Mouse (Mus musculus): ENCODE results near the gene Pde3a. TPM values are rescaled to one million over a fixed set of nuclear protein-coding genes. Genes with fewer than 3 reads are reported as not detected.
A peak's percentile ranks its signal among the peaks of the same experiment; 100 is the strongest.

The Pde3a gene
- polyA plus RNA-seq, 1 experiment from 2014 or later: 1.3 TPM

DNA sequence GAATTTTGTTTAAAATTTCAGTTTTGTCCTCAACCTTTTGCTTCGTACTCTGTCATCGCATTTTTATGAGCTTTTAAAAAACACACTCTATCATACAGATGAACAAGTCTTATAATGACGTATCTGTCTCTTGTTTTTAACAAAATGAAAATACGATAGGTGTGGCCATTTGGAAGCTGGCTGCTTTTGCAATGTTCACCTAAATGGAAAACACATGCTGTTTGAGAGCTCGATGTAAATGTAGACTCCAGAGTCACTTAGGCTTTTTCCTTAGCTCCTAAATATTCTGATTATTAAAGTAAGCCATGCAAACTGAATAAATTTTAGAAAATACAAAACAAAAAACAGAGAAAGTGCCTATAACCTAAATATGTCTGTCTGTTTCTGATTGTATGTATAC, 101.2 kb downstream of the Pde3a start:
- no peak overlapping the region for H3K4me3 ChIP-seq (ENCODE audit: low read depth, low read length)
- WGBS (ENCODE audit: insufficient replicate concordance): 71% methylated on average over 5 of the region's 5 CpGs
- H3K27ac ChIP-seq (ENCODE audit: low read length): no peak overlapping the region
- no peaks in the 10 kb centered on the region; the same call in 1 of the 2 replicates for H3K4me1 ChIP-seq (ENCODE audit: control insufficient read depth, low read depth, low read length)
- no peaks in the 10 kb centered on the region for H3K9me3 ChIP-seq (replicated peaks; ENCODE audit: control insufficient read depth, low read length)
- H3K9ac ChIP-seq (ENCODE audit: low read depth, low read length): no peak overlapping the region
- no peak overlapping the region for H3K4me2 ChIP-seq (ENCODE audit: low read depth, low read length)
- no peak for ATAC-seq (ENCODE audit: low read depth)
- no peaks in the 10 kb centered on the region for H3K36me3 ChIP-seq (ENCODE audit: control insufficient read depth, insufficient read depth)
- no peaks in the 10 kb centered on the region for H3K27me3 ChIP-seq (ENCODE audit: control insufficient read depth, insufficient read depth, low read depth, low read length)

DNA sequence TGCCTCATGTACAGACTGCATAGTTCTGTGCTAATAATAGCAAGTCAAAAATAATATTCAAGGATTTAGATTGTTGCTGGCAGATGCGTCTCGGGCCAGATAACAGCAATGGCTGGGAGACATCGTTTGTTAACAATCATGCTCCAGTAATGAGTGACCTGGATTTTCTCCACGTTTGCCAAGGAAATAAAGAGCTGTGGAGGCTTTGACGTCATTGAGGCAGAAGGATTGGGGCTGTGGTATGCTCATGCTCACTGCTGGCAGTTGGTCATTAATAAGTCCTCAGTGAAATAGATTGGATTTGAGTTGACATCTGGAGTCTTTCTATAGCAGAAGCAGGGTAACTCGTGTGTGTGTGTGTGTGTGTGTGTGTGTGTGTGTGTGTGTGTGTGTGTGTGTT, 103.2 kb downstream of the Pde3a start:
- WGBS (ENCODE audit: insufficient replicate concordance): 53% methylated on average over 6 of the region's 6 CpGs
- H3K9me3 ChIP-seq (replicated peaks; ENCODE audit: control insufficient read depth, low read length): no peaks in the 10 kb centered on the region
- no peaks in the 10 kb centered on the region for H3K27me3 ChIP-seq (ENCODE audit: control insufficient read depth, insufficient read depth, low read depth, low read length)
- H3K27ac ChIP-seq (ENCODE audit: low read length): no peak overlapping the region
- no peak overlapping the region for H3K4me2 ChIP-seq (ENCODE audit: low read depth, low read length)
- no peak for ATAC-seq (ENCODE audit: low read depth)
- H3K36me3 ChIP-seq (ENCODE audit: control insufficient read depth, insufficient read depth): no peaks in the 10 kb centered on the region
- H3K9ac ChIP-seq (ENCODE audit: low read depth, low read length): no peak overlapping the region
- H3K4me1 ChIP-seq (ENCODE audit: control insufficient read depth, low read depth, low read length): no peaks in the 10 kb centered on the region; the same call in 1 of the 2 replicates
- H3K4me3 ChIP-seq (ENCODE audit: low read depth, low read length): no peak overlapping the region

DNA sequence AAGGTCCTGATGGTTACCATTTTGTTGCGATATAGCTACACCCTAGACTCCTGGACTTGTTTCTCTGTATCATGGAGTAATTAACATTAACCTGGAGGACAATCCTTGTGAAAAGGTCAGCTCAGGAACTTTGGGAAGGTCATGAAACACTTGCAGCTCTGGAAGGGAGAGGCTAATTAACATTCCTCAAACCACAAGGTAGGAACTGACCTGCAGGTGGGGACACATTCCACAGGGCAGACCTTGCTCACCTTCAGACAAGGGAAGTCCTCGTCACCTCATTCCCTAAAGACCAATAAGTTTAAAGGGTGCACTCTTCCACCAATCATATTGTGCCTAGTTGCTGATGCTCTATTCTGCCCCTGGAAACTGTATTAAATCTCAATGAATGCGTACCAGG, 114.6 kb downstream of the Pde3a start:
- 70% methylated on average over 3 of the region's 3 CpGs for WGBS (ENCODE audit: insufficient replicate concordance)
- ATAC-seq (ENCODE audit: low read depth): no peak

DNA sequence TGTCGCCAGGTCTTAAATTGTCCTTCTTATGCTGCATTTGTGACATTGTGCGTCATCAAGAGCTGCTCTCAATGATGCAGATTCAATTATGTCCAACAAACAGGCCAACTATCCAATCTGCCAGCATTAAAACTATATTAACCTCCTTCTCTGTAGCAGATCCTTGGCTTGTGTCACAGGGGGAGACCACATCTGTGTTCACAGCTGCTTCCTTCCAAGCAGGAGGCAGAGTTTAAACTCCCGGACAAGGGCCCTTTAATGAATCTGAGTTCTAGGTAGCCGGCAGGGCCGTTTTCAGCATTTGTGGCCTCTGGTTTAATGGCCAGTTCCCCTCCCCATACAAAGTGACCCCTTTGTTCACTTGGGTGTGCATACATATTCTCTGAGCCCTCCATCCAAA, 118.0 kb downstream of the Pde3a start:
- Histone ChIP-seq H3K9ac (ENCODE audit: low read depth, low read length) (no peak overlapping the region), H3K4me1 (ENCODE audit: control insufficient read depth, low read depth, low read length) (no peaks in the 10 kb centered on the region), H3K9me3 (replicated peaks; ENCODE audit: control insufficient read depth, low read length) (no peaks in the 10 kb centered on the region), H3K4me3 (ENCODE audit: low read depth, low read length) (no peak overlapping the region), H3K27ac (ENCODE audit: low read length) (no peak overlapping the region), H3K27me3 (ENCODE audit: control insufficient read depth, insufficient read depth, low read depth, low read length) (no peaks in the 10 kb centered on the region), H3K4me2 (ENCODE audit: low read depth, low read length) (no peak overlapping the region), H3K36me3 (ENCODE audit: control insufficient read depth, insufficient read depth) (no peaks in the 10 kb centered on the region)
- 62% methylated on average over 5 of the region's 5 CpGs for WGBS (ENCODE audit: insufficient replicate concordance)
- no peak for ATAC-seq (ENCODE audit: low read depth)

More for the DNA sequence above, 114.6 kb downstream of the Pde3a start:
- H3K4me3 ChIP-seq (ENCODE audit: low read depth, low read length): no peak overlapping the region
- H3K9ac ChIP-seq (ENCODE audit: low read depth, low read length): no peak overlapping the region
- H3K27me3 ChIP-seq (ENCODE audit: control insufficient read depth, insufficient read depth, low read depth, low read length): no peaks in the 10 kb centered on the region
- H3K4me2 ChIP-seq (ENCODE audit: low read depth, low read length): no peak overlapping the region
- no peak overlapping the region for H3K27ac ChIP-seq (ENCODE audit: low read length)
- H3K9me3 ChIP-seq (replicated peaks; ENCODE audit: control insufficient read depth, low read length): no peaks in the 10 kb centered on the region
- H3K36me3 ChIP-seq (ENCODE audit: control insufficient read depth, insufficient read depth): no peaks in the 10 kb centered on the region
- no peaks in the 10 kb centered on the region for H3K4me1 ChIP-seq (ENCODE audit: control insufficient read depth, low read depth, low read length)

DNA sequence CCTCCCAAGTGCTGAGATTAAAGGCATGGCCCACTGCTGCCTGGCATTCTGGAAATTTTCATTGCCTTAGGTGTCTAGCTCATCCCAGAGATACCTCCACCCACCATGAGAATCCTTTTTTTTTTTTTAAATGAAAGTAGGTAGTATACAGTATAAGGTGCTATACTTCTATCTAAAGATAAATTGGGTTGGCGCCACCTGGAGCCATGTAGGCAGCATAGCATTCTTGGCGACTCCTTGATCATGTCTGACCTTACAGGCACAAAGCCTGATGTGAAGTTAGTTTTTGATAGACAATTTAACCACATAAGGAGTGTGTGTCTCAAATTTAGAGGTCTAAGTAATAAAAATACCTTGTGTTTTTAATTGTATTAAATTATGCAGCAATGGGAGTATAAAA, 123.6 kb downstream of the Pde3a start:
- WGBS (ENCODE audit: insufficient replicate concordance): 46% methylated on average over 2 of the region's 2 CpGs
- H3K4me3 ChIP-seq (ENCODE audit: low read depth, low read length): no peak overlapping the region

DNA sequence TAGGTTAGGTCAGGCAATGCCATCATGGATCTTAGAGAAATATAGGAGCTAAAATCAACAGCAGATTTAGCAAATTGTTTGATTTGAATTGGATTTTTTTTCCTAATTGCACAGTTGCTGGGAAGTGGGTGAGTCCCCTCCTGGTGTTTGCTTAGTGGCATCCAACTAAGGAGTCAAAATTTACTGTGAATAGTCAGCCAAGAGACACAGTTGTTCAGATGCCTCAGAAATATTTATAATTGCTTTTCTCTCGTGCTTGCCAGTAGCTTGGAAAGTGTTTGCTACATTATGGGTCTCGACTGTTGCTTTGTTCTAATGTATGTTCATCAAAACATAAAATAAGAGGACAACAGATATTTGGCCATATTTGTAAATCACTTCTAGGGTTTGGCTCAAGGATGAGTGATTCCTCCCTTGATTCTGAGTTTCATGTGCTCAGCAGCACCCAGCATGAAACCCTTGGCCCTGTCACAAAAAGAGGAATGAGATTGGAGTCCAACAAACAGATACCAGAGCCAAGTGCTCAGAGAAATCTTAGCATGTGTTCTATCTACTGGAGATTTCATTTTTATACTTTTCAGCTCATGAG, 125.5 kb downstream of the Pde3a start:
- no peaks in the 10 kb centered on the region for H3K9me3 ChIP-seq (replicated peaks; ENCODE audit: control insufficient read depth, low read length)
- no peak overlapping the region for H3K9ac ChIP-seq (ENCODE audit: low read depth, low read length)
- no peaks in the 10 kb centered on the region for H3K27me3 ChIP-seq (ENCODE audit: control insufficient read depth, insufficient read depth, low read depth, low read length)
- no peak for ATAC-seq (ENCODE audit: low read depth)
- H3K4me2 ChIP-seq (ENCODE audit: low read depth, low read length): no peak overlapping the region
- H3K27ac ChIP-seq (ENCODE audit: low read length): no peak overlapping the region
- WGBS (ENCODE audit: insufficient replicate concordance): 34% methylated on average over 2 of the region's 2 CpGs
- H3K36me3 ChIP-seq (ENCODE audit: control insufficient read depth, insufficient read depth): no peaks in the 10 kb centered on the region
- no peaks in the 10 kb centered on the region for H3K4me1 ChIP-seq (ENCODE audit: control insufficient read depth, low read depth, low read length)
- no peak overlapping the region for H3K4me3 ChIP-seq (ENCODE audit: low read depth, low read length)

More for the DNA sequence above, 123.6 kb downstream of the Pde3a start:
- H3K4me1 ChIP-seq (ENCODE audit: control insufficient read depth, low read depth, low read length): no peaks in the 10 kb centered on the region
- H3K4me2 ChIP-seq (ENCODE audit: low read depth, low read length): no peak overlapping the region
- no peaks in the 10 kb centered on the region for H3K9me3 ChIP-seq (replicated peaks; ENCODE audit: control insufficient read depth, low read length)
- H3K36me3 ChIP-seq (ENCODE audit: control insufficient read depth, insufficient read depth): no peaks in the 10 kb centered on the region
- no peak overlapping the region for H3K27ac ChIP-seq (ENCODE audit: low read length)
- no peak overlapping the region for H3K9ac ChIP-seq (ENCODE audit: low read depth, low read length)
- no peak for ATAC-seq (ENCODE audit: low read depth)
- no peaks in the 10 kb centered on the region for H3K27me3 ChIP-seq (ENCODE audit: control insufficient read depth, insufficient read depth, low read depth, low read length)

DNA sequence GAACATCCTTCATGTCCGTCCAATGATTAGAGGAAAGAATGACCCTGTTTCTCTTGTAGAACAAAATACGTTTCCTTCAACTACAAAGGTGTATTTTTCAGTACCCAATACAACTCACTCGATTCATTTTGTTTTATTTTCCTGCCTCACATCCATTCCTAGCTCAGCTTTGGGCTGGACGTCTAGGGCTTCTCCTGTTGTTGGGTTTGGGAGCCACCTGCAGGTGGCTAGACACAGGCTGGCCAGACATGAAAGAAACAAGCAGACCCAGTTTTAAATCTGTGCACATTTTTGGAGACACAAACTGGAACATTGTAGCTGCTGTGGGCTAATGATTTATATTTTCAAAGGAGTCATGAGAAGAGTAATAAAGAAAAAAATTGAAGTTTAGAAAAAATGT, 126.1 kb downstream of the Pde3a start:
- H3K27me3 ChIP-seq (ENCODE audit: control insufficient read depth, insufficient read depth, low read depth, low read length): no peaks in the 10 kb centered on the region
- no peaks in the 10 kb centered on the region for H3K4me1 ChIP-seq (ENCODE audit: control insufficient read depth, low read depth, low read length)
- H3K9me3 ChIP-seq (replicated peaks; ENCODE audit: control insufficient read depth, low read length): no peaks in the 10 kb centered on the region
- H3K4me3 ChIP-seq (ENCODE audit: low read depth, low read length): no peak overlapping the region
- no peak overlapping the region for H3K27ac ChIP-seq (ENCODE audit: low read length)
- no peak overlapping the region for H3K9ac ChIP-seq (ENCODE audit: low read depth, low read length)
- 46% methylated on average over 4 of the region's 4 CpGs for WGBS (ENCODE audit: insufficient replicate concordance)
- ATAC-seq (ENCODE audit: low read depth): no peak
- H3K36me3 ChIP-seq (ENCODE audit: control insufficient read depth, insufficient read depth): no peaks in the 10 kb centered on the region
- no peak overlapping the region for H3K4me2 ChIP-seq (ENCODE audit: low read depth, low read length)

DNA sequence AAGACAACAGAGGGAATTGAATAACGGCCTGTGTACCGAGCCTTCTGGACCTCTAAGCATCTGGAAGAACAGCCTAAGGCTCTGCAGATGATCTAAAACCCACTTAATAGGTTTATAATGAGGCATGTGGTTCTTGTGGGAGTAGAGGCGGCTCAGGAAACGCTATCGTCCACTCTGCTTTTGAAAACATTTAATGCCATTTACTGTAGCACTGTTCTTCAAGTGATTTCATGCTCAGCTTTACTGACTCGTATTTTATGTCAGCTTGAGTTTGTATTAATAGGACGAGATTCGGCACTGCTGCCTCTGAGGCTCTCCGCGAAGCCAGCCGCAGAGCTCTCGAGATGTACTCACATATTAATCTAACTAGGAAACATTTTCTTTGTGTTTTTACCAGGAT, 131.9 kb downstream of the Pde3a start:
- WGBS (ENCODE audit: insufficient replicate concordance): 57% methylated on average over 12 of the region's 12 CpGs
- Histone ChIP-seq H3K36me3 (ENCODE audit: control insufficient read depth, insufficient read depth) (no peaks in the 10 kb centered on the region), H3K9me3 (replicated peaks; ENCODE audit: control insufficient read depth, low read length) (no peaks in the 10 kb centered on the region), H3K9ac (ENCODE audit: low read depth, low read length) (no peak overlapping the region), H3K4me1 (ENCODE audit: control insufficient read depth, low read depth, low read length) (no peaks in the 10 kb centered on the region; the same call in 1 of the 2 replicates), H3K27me3 (ENCODE audit: control insufficient read depth, insufficient read depth, low read depth, low read length) (no peaks in the 10 kb centered on the region), H3K4me3 (ENCODE audit: low read depth, low read length) (no peak overlapping the region), H3K4me2 (ENCODE audit: low read depth, low read length) (no peak overlapping the region), H3K27ac (ENCODE audit: low read length) (no peak overlapping the region)
- no peak for ATAC-seq (ENCODE audit: low read depth)

DNA sequence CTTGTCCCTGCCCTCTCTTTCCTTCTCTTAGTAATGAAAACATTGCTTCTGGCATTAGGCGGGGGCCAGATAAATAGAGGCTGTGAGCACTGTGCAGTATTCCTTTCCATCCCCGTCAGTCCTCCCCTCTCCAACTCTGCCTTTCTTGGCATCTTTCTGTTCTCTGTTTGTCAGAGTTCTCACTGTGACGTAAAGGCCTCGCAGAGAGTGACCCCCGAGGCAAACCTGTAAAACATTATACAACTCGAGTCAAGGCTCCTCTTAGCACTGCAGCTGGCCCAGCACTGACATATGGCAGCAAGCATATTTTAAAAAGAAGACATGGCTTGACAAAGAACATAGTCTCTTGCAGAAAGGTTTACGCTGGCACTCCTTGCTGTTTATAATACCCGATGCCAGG, 132.4 kb downstream of the Pde3a start:
- H3K4me1 ChIP-seq (ENCODE audit: control insufficient read depth, low read depth, low read length): no peaks in the 10 kb centered on the region; the same call in 1 of the 2 replicates
- H3K9me3 ChIP-seq (replicated peaks; ENCODE audit: control insufficient read depth, low read length): no peaks in the 10 kb centered on the region
- ATAC-seq (ENCODE audit: low read depth): peak; percentile 64
- no peaks in the 10 kb centered on the region for H3K36me3 ChIP-seq (ENCODE audit: control insufficient read depth, insufficient read depth)
- H3K27me3 ChIP-seq (ENCODE audit: control insufficient read depth, insufficient read depth, low read depth, low read length): no peaks in the 10 kb centered on the region
- no peak overlapping the region for H3K27ac ChIP-seq (ENCODE audit: low read length)
- H3K4me2 ChIP-seq (ENCODE audit: low read depth, low read length): 0 out of 2 replicates have a peak overlapping the region, but pooled peaks have one; percentile 5
- no peak overlapping the region for H3K4me3 ChIP-seq (ENCODE audit: low read depth, low read length)
- 52% methylated on average over 8 of the region's 8 CpGs for WGBS (ENCODE audit: insufficient replicate concordance)
- H3K9ac ChIP-seq (ENCODE audit: low read depth, low read length): no peak overlapping the region

Data from liver, embryonic 16.5 days (tissue).